Mouse (Mus musculus): Measurements from ENCODE around the gene Cdk20. TPM values are rescaled to one million over a fixed set of nuclear protein-coding genes. Genes with fewer than 3 reads are reported as not detected.

The Cdk20 gene
- polyA plus RNA-seq, 1 experiment = 11.4 TPM

DNA sequence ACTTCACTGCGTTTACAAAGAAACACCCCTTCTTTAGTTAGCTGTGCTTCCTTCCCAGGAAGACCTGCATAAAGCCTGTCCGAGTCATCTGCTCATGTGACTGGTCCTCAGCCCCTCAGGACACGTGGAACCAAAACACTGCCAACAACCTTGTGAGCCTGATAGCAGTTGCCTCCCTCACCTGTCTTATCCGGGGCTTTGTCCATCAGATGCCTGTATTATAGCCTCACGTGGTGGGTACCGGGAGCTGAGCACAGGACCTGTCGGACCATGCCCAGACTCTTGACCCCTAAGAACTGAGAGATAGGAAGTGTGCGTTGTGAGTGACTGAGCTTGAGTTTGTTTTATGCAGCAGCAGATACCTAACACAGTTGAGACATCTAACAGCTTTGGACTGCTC is 35.1 kb upstream of the Cdk20 start:
- Histone ChIP-seq H3ac (ENCODE audit: control insufficient read depth, insufficient read length) (no peak overlapping the region), H3K36me3 (ENCODE audit: control insufficient read depth, insufficient read depth) (no peaks in the 10 kb centered on the region), H3K4me2 (ENCODE audit: low read depth) (no peak overlapping the region), H3K79me2 (ENCODE audit: control insufficient read depth, insufficient read depth) (no peaks in the 10 kb centered on the region), H3K27me3 (ENCODE audit: control insufficient read depth, insufficient read depth, insufficient read length) (no peaks in the 10 kb centered on the region), H3K4me3 (no peak overlapping the region)
- TF ChIP-seq CEBPB (IDR thresholded peaks at IDR 0.05; ENCODE audit: insufficient read depth, poor library complexity, severe bottlenecking) = no peak
- TF ChIP-seq USF1 (IDR thresholded peaks at IDR 0.05; ENCODE audit: low read depth) = no peak
- TF ChIP-seq POLR2AphosphoS2 (IDR thresholded peaks at IDR 0.05; ENCODE audit: insufficient read length, low read depth) = no peak
- no peak for TF ChIP-seq POLR2A (IDR thresholded peaks at IDR 0.05; ENCODE audit: insufficient read length, low read depth)
- TF ChIP-seq SRF (IDR thresholded peaks at IDR 0.05; ENCODE audit: control insufficient read depth, insufficient read length, low read depth) = no peak
- no peak for TF ChIP-seq MYOG (IDR thresholded peaks at IDR 0.05; ENCODE audit: control insufficient read depth in 1 of 3, insufficient read depth in 1 of 3, insufficient read length in 2 of 3, low read depth in 2 of 3)
- no peak for TF ChIP-seq TCF3 (IDR thresholded peaks at IDR 0.05; ENCODE audit: insufficient read length, low read depth)
- TF ChIP-seq E2F4 (IDR thresholded peaks at IDR 0.05; ENCODE audit: insufficient read depth) = no peak
- TF ChIP-seq REST (IDR thresholded peaks at IDR 0.05; ENCODE audit: insufficient read depth, insufficient read length) = no peak
- no peak for TF ChIP-seq TCF12 (IDR thresholded peaks at IDR 0.05; ENCODE audit: insufficient read depth, poor library complexity, severe bottlenecking)
- no peak for TF ChIP-seq MAX (IDR thresholded peaks at IDR 0.05; ENCODE audit: low read depth)
- TF ChIP-seq MYOD1 (IDR thresholded peaks at IDR 0.05; ENCODE audit: control insufficient read depth in 1 of 3, insufficient read length in 2 of 3, low read depth in 2 of 3) = no peak

DNA sequence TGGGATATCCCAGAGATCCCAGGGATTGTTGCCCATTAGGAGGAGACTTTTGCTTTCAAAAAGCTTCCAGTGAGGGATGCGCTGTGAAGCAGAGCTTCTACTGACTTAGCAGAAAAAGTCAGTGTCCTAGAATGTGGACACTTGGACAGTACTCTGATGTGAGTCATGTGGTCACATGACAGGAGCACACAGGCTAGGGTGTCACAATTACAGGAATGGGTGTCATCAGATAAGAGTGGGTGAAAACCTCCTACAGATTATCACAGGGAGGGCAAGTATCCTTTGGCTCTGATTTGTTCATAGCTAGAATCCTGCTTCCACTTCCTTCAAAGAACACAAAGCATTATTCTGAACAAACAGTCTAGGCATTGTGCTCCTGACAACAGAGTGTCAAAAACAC is 34.0 kb upstream of the Cdk20 start:
- H3K4me3 ChIP-seq = no peak overlapping the region

DNA sequence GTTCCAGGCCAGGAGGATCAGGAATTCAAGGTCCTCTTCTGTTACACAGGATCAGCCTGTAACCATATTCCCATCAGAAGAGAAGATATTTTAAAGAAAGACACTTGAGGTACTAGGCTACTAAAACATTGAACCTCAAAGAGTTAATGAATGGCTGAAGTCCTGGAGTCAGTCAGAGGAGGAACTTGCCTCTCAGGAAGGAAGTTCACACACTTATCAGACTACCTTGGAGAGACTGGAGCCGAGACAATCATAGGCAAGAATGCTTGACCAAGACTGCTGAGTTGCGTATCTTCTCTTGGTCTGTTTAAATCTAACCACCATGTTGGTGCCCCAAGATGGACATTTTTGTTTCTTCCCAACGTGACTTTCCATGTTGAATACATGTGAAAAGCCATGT is 32.2 kb upstream of the Cdk20 start:
- Histone ChIP-seq H3K27me3 (ENCODE audit: control insufficient read depth, insufficient read depth, insufficient read length) (no peaks in the 10 kb centered on the region), H3K4me2 (ENCODE audit: low read depth) (no peak overlapping the region), H3ac (ENCODE audit: control insufficient read depth, insufficient read length) (no peak overlapping the region), H3K79me2 (ENCODE audit: control insufficient read depth, insufficient read depth) (no peaks in the 10 kb centered on the region), H3K36me3 (ENCODE audit: control insufficient read depth, insufficient read depth) (no peaks in the 10 kb centered on the region), H3K4me3 (no peak overlapping the region)
- TF ChIP-seq CEBPB (IDR thresholded peaks at IDR 0.05; ENCODE audit: insufficient read depth, poor library complexity, severe bottlenecking) = no peak
- no peak for TF ChIP-seq REST (IDR thresholded peaks at IDR 0.05; ENCODE audit: insufficient read depth, insufficient read length)
- TF ChIP-seq MAX (IDR thresholded peaks at IDR 0.05; ENCODE audit: low read depth) = no peak
- no peak for TF ChIP-seq TCF12 (IDR thresholded peaks at IDR 0.05; ENCODE audit: insufficient read depth, poor library complexity, severe bottlenecking)
- TF ChIP-seq MYOD1 (IDR thresholded peaks at IDR 0.05; ENCODE audit: control insufficient read depth in 1 of 3, insufficient read length in 2 of 3, low read depth in 2 of 3) = no peak
- no peak for TF ChIP-seq TCF3 (IDR thresholded peaks at IDR 0.05; ENCODE audit: insufficient read length, low read depth)
- TF ChIP-seq E2F4 (IDR thresholded peaks at IDR 0.05; ENCODE audit: insufficient read depth) = no peak
- TF ChIP-seq MYOG (IDR thresholded peaks at IDR 0.05; ENCODE audit: control insufficient read depth in 1 of 3, insufficient read depth in 1 of 3, insufficient read length in 2 of 3, low read depth in 2 of 3) = no peak
- TF ChIP-seq USF1 (IDR thresholded peaks at IDR 0.05; ENCODE audit: low read depth) = no peak
- no peak for TF ChIP-seq POLR2AphosphoS2 (IDR thresholded peaks at IDR 0.05; ENCODE audit: insufficient read length, low read depth)
- no peak for TF ChIP-seq SRF (IDR thresholded peaks at IDR 0.05; ENCODE audit: control insufficient read depth, insufficient read length, low read depth)
- TF ChIP-seq POLR2A (IDR thresholded peaks at IDR 0.05; ENCODE audit: insufficient read length, low read depth) = no peak

More for the DNA sequence above, 34.0 kb upstream of the Cdk20 start:
- TF ChIP-seq USF1 (IDR thresholded peaks at IDR 0.05; ENCODE audit: low read depth) (peak; percentile 92), CEBPB (IDR thresholded peaks at IDR 0.05; ENCODE audit: insufficient read depth, poor library complexity, severe bottlenecking) (peak; percentile 75; the same call in 1 of the 2 replicates), E2F4 (IDR thresholded peaks at IDR 0.05; ENCODE audit: insufficient read depth) (no peak)
- no peak overlapping the region for H3ac ChIP-seq (ENCODE audit: control insufficient read depth, insufficient read length)
- no peaks in the 10 kb centered on the region for H3K36me3 ChIP-seq (ENCODE audit: control insufficient read depth, insufficient read depth)
- H3K4me2 ChIP-seq (ENCODE audit: low read depth) = peak overlapping the region; percentile 40
- no peaks in the 10 kb centered on the region for H3K27me3 ChIP-seq (ENCODE audit: control insufficient read depth, insufficient read depth, insufficient read length)
- H3K79me2 ChIP-seq (ENCODE audit: control insufficient read depth, insufficient read depth) = no peaks in the 10 kb centered on the region

DNA sequence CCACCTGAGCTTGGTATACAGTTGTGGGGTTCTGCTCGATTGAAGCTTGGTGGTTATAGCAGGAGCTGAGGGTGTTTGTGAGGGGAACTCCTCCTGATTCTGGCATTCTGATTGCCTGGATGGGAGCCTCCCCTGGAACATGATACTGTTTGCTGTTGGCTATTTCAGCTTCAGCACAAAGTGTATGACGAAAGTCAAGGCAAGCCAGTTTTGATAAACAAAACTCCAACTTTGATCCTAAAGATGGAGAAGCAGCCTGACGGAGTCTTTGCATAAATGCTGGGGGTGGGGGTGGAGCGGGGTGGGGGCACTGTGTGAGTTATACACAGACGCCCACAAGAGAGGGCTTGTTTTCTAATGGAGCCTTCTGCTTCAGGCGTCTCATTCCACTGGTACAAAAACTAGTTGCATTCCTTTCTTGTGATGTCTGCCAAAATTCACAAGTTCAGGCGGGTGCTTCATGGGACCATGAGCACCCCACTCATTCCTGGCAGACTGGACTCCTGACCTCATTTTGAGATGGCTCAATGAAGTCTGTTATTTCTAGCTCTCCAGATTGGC is 31.2 kb upstream of the Cdk20 start:
- H3ac ChIP-seq (ENCODE audit: control insufficient read depth, insufficient read length) = no peak overlapping the region
- H3K4me2 ChIP-seq (ENCODE audit: low read depth) = peak overlapping the region; percentile 43
- no peak overlapping the region for H3K4me3 ChIP-seq
- no peaks in the 10 kb centered on the region for H3K79me2 ChIP-seq (ENCODE audit: control insufficient read depth, insufficient read depth)
- peak; percentile 95 for TF ChIP-seq CEBPB (IDR thresholded peaks at IDR 0.05; ENCODE audit: insufficient read depth, poor library complexity, severe bottlenecking)
- no peak for TF ChIP-seq MYOG (IDR thresholded peaks at IDR 0.05; ENCODE audit: control insufficient read depth in 1 of 3, insufficient read depth in 1 of 3, insufficient read length in 2 of 3, low read depth in 2 of 3)
- H3K36me3 ChIP-seq (ENCODE audit: control insufficient read depth, insufficient read depth) = no peaks in the 10 kb centered on the region
- H3K27me3 ChIP-seq (ENCODE audit: control insufficient read depth, insufficient read depth, insufficient read length) = no peaks in the 10 kb centered on the region

DNA sequence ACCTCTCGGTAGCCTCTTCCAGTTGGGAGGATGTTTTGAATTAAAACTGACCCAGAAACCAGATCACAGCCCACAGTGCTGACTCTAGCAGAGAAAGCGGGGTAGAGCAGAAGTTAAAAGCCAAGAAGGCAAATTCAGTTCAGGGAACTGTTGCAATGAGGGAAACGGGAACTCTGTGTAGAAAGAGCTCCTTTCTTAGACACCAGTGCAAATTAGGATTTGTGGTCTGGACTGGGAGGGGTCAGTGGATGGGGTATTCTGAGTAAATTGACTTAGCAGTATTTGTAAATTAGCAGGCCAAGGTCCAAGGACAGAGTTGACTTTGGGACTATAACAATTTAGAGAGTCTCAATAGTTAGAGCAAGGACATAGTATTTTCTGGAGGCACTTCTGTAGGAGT is 30.1 kb upstream of the Cdk20 start:
- TF ChIP-seq E2F4 (IDR thresholded peaks at IDR 0.05; ENCODE audit: insufficient read depth) (no peak), POLR2AphosphoS2 (IDR thresholded peaks at IDR 0.05; ENCODE audit: insufficient read length, low read depth) (no peak), TCF12 (IDR thresholded peaks at IDR 0.05; ENCODE audit: insufficient read depth, poor library complexity, severe bottlenecking) (no peak), MYOG (IDR thresholded peaks at IDR 0.05; ENCODE audit: control insufficient read depth in 1 of 3, insufficient read depth in 1 of 3, insufficient read length in 2 of 3, low read depth in 2 of 3) (no peak), MYOD1 (IDR thresholded peaks at IDR 0.05; ENCODE audit: control insufficient read depth in 1 of 3, insufficient read length in 2 of 3, low read depth in 2 of 3) (no peak), USF1 (IDR thresholded peaks at IDR 0.05; ENCODE audit: low read depth) (no peak), TCF3 (IDR thresholded peaks at IDR 0.05; ENCODE audit: insufficient read length, low read depth) (no peak)
- H3ac ChIP-seq (ENCODE audit: control insufficient read depth, insufficient read length) = no peak overlapping the region
- no peak overlapping the region for H3K4me3 ChIP-seq
- H3K4me2 ChIP-seq (ENCODE audit: low read depth) = peak overlapping the region; percentile 43
- H3K27me3 ChIP-seq (ENCODE audit: control insufficient read depth, insufficient read depth, insufficient read length) = no peaks in the 10 kb centered on the region
- no peaks in the 10 kb centered on the region for H3K79me2 ChIP-seq (ENCODE audit: control insufficient read depth, insufficient read depth)
- no peaks in the 10 kb centered on the region for H3K36me3 ChIP-seq (ENCODE audit: control insufficient read depth, insufficient read depth)

Data from myocyte (in vitro differentiated cells).